Mouse (Mus musculus) CH12.LX (cell line): ENCODE measurements around the gene Nadsyn1. TPM values are rescaled to one million over a fixed set of nuclear protein-coding genes. Genes with fewer than 3 reads are reported as not detected.

Experiments used
- DNase-seq: peaks from one replicate; pipeline ENCODE4 v3.0.0-alpha.2; 2013; ENCODE audit errors: extremely low read depth
- H3K27ac ChIP-seq: 2 replicates; pipeline ENCODE4 v1.5.1; 2012; ENCODE audit warnings: low read depth, mild to moderate bottlenecking, control low read depth, moderate library complexity; ENCODE audit not compliant: insufficient read depth
- H3K27me3 ChIP-seq: replicated peaks from 2 replicates; pipeline ENCODE3; 2012; ENCODE audit warnings: inconsistent platforms
- H3K36me3 ChIP-seq, 2 experiments: replicated peaks in 1 of 2; 2 replicates each; pipeline versions ENCODE3 to v1.6.1; 2012; ENCODE audit warnings: inconsistent platforms in 1 of 2, low read length in 1 of 2, mild to moderate bottlenecking in 1 of 2, mixed read lengths in 1 of 2, moderate library complexity in 1 of 2; ENCODE audit not compliant: control insufficient read depth in 1 of 2, insufficient read depth in 1 of 2
- H3K4me1 ChIP-seq, 2 experiments: 2 replicates each; pipeline ENCODE4 v1.6.1; 2012; ENCODE audit warnings: inconsistent platforms in 1 of 2, moderate library complexity in 1 of 2; ENCODE audit not compliant: insufficient read depth in 2 of 2, control insufficient read depth in 1 of 2
- H3K4me2 ChIP-seq: 2 replicates; pipeline ENCODE4 v1.6.1; 2012; ENCODE audit warnings: low read depth, mild to moderate bottlenecking, control low read depth; ENCODE audit not compliant: poor library complexity, insufficient read depth, severe bottlenecking
- H3K4me3 ChIP-seq, 3 experiments: fragments of 150-350 bp in 1 of 3; sonication (generic) in 1 of 3; replicated peaks in 1 of 3; 2 replicates each; pipeline versions ENCODE3 to v1.5.1; 2011 to 2012; ENCODE audit warnings: low read depth in 2 of 3, low read length in 2 of 3, mild to moderate bottlenecking in 2 of 3, moderate library complexity in 2 of 3, control low read depth in 1 of 3, improper control_type of control experiment in 1 of 3, inconsistent platforms in 1 of 3, mixed read lengths in 1 of 3; ENCODE audit not compliant: poor library complexity in 1 of 3
- H3K79me2 ChIP-seq: replicated peaks from 2 replicates; pipeline ENCODE4 v1.6.1; 2012; ENCODE audit warnings: mild to moderate bottlenecking, moderate library complexity; ENCODE audit not compliant: control insufficient read depth, poor library complexity, insufficient read depth, severe bottlenecking; ENCODE audit errors: extremely low read depth
- H3K9ac ChIP-seq: 2 replicates; pipeline ENCODE4 v1.6.1; 2012; ENCODE audit warnings: low read depth, mild to moderate bottlenecking, control low read depth, moderate library complexity; ENCODE audit not compliant: insufficient read depth
- H3K9me3 ChIP-seq: replicated peaks from 2 replicates; pipeline ENCODE3; 2012; ENCODE audit warnings: low read length, inconsistent platforms, mixed read lengths
- CHD2 ChIP-seq: IDR thresholded peaks from 2 replicates; pipeline ENCODE4 v1.6.1; 2011; ENCODE audit warnings: low read length, improper control_type of control experiment
- CTCF ChIP-seq, 2 experiments: IDR thresholded peaks in 1 of 2; conservative IDR thresholded peaks in 1 of 2; 2 replicates each; pipeline ENCODE4 v1.5.1; 2011 to 2012; ENCODE audit warnings: low read depth in 2 of 2, low read length in 2 of 2, improper control_type of control experiment in 1 of 2, inconsistent platforms in 1 of 2, mild to moderate bottlenecking in 1 of 2, moderate library complexity in 1 of 2
- ELF1 ChIP-seq: IDR thresholded peaks from 2 replicates; pipeline ENCODE4 v1.6.1; 2014; ENCODE audit warnings: low read depth, mild to moderate bottlenecking, inconsistent platforms, low read length, improper control_type of control experiment
- GABPA ChIP-seq: IDR thresholded peaks from 2 replicates; pipeline ENCODE4 v1.6.1; 2012; ENCODE audit warnings: low read depth, low read length, improper control_type of control experiment, inconsistent platforms; ENCODE audit not compliant: insufficient replicate concordance
- KAT2A ChIP-seq: IDR thresholded peaks from 2 replicates; pipeline ENCODE4 v1.6.1; 2012; ENCODE audit warnings: low read length, improper control_type of control experiment, inconsistent platforms; ENCODE audit not compliant: insufficient replicate concordance
- MAFK ChIP-seq: IDR thresholded peaks from 2 replicates; pipeline ENCODE4 v1.6.1; 2011; ENCODE audit warnings: low read length, improper control_type of control experiment; ENCODE audit not compliant: insufficient replicate concordance
- MAX ChIP-seq: IDR thresholded peaks from 2 replicates; pipeline ENCODE4 v1.6.1; 2011; ENCODE audit warnings: low read length, improper control_type of control experiment
- MYC ChIP-seq: IDR thresholded peaks from 2 replicates; pipeline ENCODE4 v1.6.1; 2011; ENCODE audit warnings: low read depth, mild to moderate bottlenecking, improper control_type of control experiment, low read length
- NELFE ChIP-seq: IDR thresholded peaks from 2 replicates; pipeline ENCODE4 v1.6.1; 2011; ENCODE audit warnings: low read depth, low read length, improper control_type of control experiment
- NRF1 ChIP-seq: IDR thresholded peaks from 2 replicates; pipeline ENCODE4 v1.6.1; 2014; ENCODE audit warnings: low read depth, mild to moderate bottlenecking, inconsistent platforms, low read length, improper control_type of control experiment, moderate library complexity
- PAX5 ChIP-seq: IDR thresholded peaks from 2 replicates; pipeline ENCODE4 v1.6.1; 2012; ENCODE audit warnings: low read length, inconsistent platforms, mixed read lengths
- RCOR1 ChIP-seq: conservative IDR thresholded peaks from 2 replicates; pipeline ENCODE4 v1.6.1; 2012; ENCODE audit warnings: low read depth, mild to moderate bottlenecking, inconsistent platforms, low read length, improper control_type of control experiment
- SMC3 ChIP-seq: IDR thresholded peaks from 2 replicates; pipeline ENCODE4 v1.6.1; 2011; ENCODE audit warnings: low read depth, low read length, improper control_type of control experiment
- TBP ChIP-seq: conservative IDR thresholded peaks from 2 replicates; pipeline ENCODE4 v1.6.1; 2011; ENCODE audit warnings: low read depth, low read length, improper control_type of control experiment
- TCF12 ChIP-seq: IDR thresholded peaks from 2 replicates; pipeline ENCODE4 v1.6.1; 2014; ENCODE audit warnings: low read depth, mild to moderate bottlenecking, inconsistent platforms, low read length, improper control_type of control experiment
- USF2 ChIP-seq: conservative IDR thresholded peaks from 2 replicates; pipeline ENCODE4 v1.6.1; 2011; ENCODE audit warnings: low read depth, low read length, improper control_type of control experiment
- ZKSCAN1 ChIP-seq: IDR thresholded peaks from 2 replicates; pipeline ENCODE4 v1.6.1; 2012; ENCODE audit warnings: low read depth, inconsistent platforms, low read length, improper control_type of control experiment, borderline replicate concordance
- ZMIZ1 ChIP-seq: IDR thresholded peaks from 2 replicates; pipeline ENCODE4 v1.6.1; 2012; ENCODE audit warnings: low read depth, mild to moderate bottlenecking, inconsistent platforms, low read length, improper control_type of control experiment
- dilution Hi-C: fragments of 300-500 bp; cut with MboI; formaldehyde crosslinking; loops from 2 replicates; pipeline ENCODE4 v1.14.3; 2020; ENCODE audit warnings: low sequenced_read_pairs; ENCODE audit not compliant: extremely low pct_unique_long_range_greater_than_20kb, extremely low pct_ligation_motif_present
- in situ Hi-C: fragments of 300-500 bp; cut with MboI; formaldehyde crosslinking; loops from 3 replicates; pipeline ENCODE4 v1.14.3; 2019; ENCODE audit warnings: low sequenced_read_pairs, low pct_ligation_motif_present, low pct_unique_long_range_greater_than_20kb, mixed read lengths
- polyA plus RNA-seq: library from polyadenylated mRNA; unstranded; fragments of >175 nt; gene quantifications from 2 replicates; pipeline ENCODE4 v1.2.1, GENCODE M21; 2012; ENCODE audit warnings: low read depth; ENCODE audit not compliant: insufficient read length
- total RNA-seq, 2 experiments: library from RNA; depleted of rRNA; stranded (reverse); fragments of 300-350 nt in 1 of 2; fragments of >200 nt in 1 of 2; gene quantifications; 2 replicates each; pipeline ENCODE4 v1.2.3; 2012 to 2014

Nadsyn1 gene
- total and polyA plus RNA-seq, 3 experiments, result 5.4 to 11.7 (median 8.6) TPM

GRCm38 (mm10) chr7:143833581-143834190, 11.0 kb upstream of the Nadsyn1 start:
- dilution Hi-C loops (no loop called here), in situ Hi-C loops (loop anchor here (10.0 kb wide), 1 partner anchor 71 kb away; no protein-coding TSS in a partner anchor)
- H3K79me2 ChIP-seq, result 0 out of 2 replicates have a peak, but pooled peaks cover 3% of the 10 kb centered on the region
- peaks cover 20 to 71% of the 10 kb centered on the region in 2 experiments for H3K36me3 ChIP-seq
- no peaks in the 10 kb centered on the region for H3K27me3 ChIP-seq
- H3K4me3 ChIP-seq, result no peak overlapping the region
- H3K9ac ChIP-seq, result no peak overlapping the region
- DNase-seq, result no peak
- no peak for TF ChIP-seq RCOR1
- no peak for TF ChIP-seq KAT2A
- no peak for TF ChIP-seq TCF12
- no peak for TF ChIP-seq NRF1
- no peak for TF ChIP-seq ZMIZ1
- TF ChIP-seq, all 38 proteins: peak for 0
- Histone ChIP-seq H3K4me1 (peaks cover 15 to 54% of the 10 kb centered on the region in 2 experiments), H3K4me2 (no peak overlapping the region), H3K9me3 (no peaks in the 10 kb centered on the region), H3K27ac (no peak overlapping the region)

GRCm38 (mm10) chr7:143832611-143833010, 10.0 kb upstream of the Nadsyn1 start:
- in situ Hi-C loops, result loop anchor here (10.0 kb wide), 1 partner anchor 72 kb away; no protein-coding TSS in a partner anchor
- Histone ChIP-seq H3K4me1 (peaks cover 11 to 48% of the 10 kb centered on the region in 2 experiments), H3K36me3 (peaks cover 11 to 60% of the 10 kb centered on the region in 2 experiments), H3K9me3 (no peaks in the 10 kb centered on the region), H3K4me2 (no peak overlapping the region), H3K4me3 (no peak overlapping the region), H3K79me2 (0 out of 2 replicates have a peak, but pooled peaks cover 3% of the 10 kb centered on the region), H3K27ac (no peak overlapping the region), H3K27me3 (no peaks in the 10 kb centered on the region), H3K9ac (no peak overlapping the region)
- dilution Hi-C loops, result no loop called here
- TF ChIP-seq KAT2A (no peak), CTCF (conservative IDR thresholded peaks at IDR 0.05 in 1 of 2, IDR thresholded peaks at IDR 0.05 in 1 of 2; ENCODE audit: low read depth in 2 of 2, low read length in 2 of 2) (no peak), ELF1 (no peak), TCF12 (no peak), NELFE (no peak), TBP (no peak), MAFK (no peak)
- DNase-seq, result no peak

GRCm38 (mm10) chr7:143832196-143832595, 9.5 kb upstream of the Nadsyn1 start:
- Histone ChIP-seq H3K79me2 (0 out of 2 replicates have a peak, but pooled peaks cover 3% of the 10 kb centered on the region), H3K27ac (no peak overlapping the region), H3K36me3 (peaks cover 9 to 56% of the 10 kb centered on the region in 2 experiments), H3K4me2 (no peak overlapping the region), H3K4me1 (peaks cover 11 to 44% of the 10 kb centered on the region in 2 experiments), H3K9ac (no peak overlapping the region), H3K9me3 (no peaks in the 10 kb centered on the region), H3K4me3 (no peak overlapping the region), H3K27me3 (no peaks in the 10 kb centered on the region)
- TF ChIP-seq PAX5 (no peak), ZMIZ1 (no peak), USF2 (no peak), CHD2 (no peak), ZKSCAN1 (no peak), SMC3 (no peak), MAX (no peak), GABPA (no peak), TCF12 (no peak), MYC (no peak), KAT2A (no peak)
- dilution Hi-C loops, result no loop called here
- DNase-seq, result no peak
- in situ Hi-C loops, result loop anchor here (10.0 kb wide), 1 partner anchor 73 kb away; no protein-coding TSS in a partner anchor
